ENCODE assay signal across 12 mouse cellular contexts in the genomic region with DNA sequence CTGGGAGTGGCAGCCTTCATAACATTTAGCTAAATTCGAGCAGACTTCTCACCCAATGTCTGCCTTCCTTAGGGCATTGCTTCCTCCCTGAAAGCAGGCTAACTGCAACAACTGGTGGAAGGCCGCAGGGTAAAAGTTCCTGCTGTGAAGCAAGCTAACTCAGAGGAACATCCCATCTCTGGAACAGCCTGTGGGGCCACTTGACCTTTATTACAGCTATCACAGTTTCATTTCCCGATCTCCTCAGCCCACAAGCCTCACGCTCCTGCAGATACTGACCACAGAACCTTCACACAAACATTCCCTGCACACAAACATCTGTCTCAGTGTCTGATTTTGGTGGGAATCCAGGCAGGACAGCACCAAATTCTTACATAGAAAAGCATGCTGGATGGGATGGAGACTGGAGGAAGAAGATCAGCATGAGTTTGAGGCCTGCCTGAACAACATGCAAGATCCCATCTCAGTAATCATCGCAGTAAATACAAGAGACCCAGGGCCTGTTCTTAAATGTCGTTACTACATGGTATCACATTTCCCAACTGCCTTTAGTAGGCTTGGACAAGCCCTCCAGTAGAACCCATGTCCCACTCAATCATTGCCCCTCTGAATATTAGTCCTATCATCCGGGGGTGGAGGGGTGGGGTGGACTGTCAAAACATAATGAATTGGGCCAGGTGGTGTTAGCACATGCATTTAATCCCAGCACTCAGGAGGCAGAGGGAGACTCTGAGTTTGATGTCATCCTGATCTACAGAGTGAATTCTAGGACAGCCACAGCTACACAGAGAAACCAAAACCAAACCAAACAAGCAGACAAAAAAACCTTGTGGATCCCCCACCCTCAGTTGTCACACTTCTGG. TPM values are rescaled to one million over a fixed set of nuclear protein-coding genes. Genes with fewer than 3 reads are reported as not detected.
DNase-seq lines count a peak whose midpoint lies in the region; ATAC-seq lines count a peak whose summit lies in the region.
"Had no signal": no experiment of that assay in that cellular context is flagged by ENCODE, and none has a peak within 500 bp of the region (broad histone marks: within the 10 kb centered on the region; RNA-seq: fewer than 3 reads in every experiment).

No protein-coding gene starts in this region.

- DNase-seq in heart, adult 9 months (ENCODE audit: low spot score in 2 of 2), result peak; percentile 5 to 20
- DNase-seq in heart, postnatal 25 days (ENCODE audit: low spot score), result no peak
- DNase-seq in 3T3-L1 (ENCODE audit: low read depth, low spot score), result peak; percentile 69
- DNase-seq in adipocyte (ENCODE audit: low spot score), result peak; percentile 77
- DNase-seq in layer of hippocampus, postnatal 10 days (ENCODE audit: low spot score in 2 of 2), result no peak
- DNase-seq: adrenal gland, adult 8-10 months; cerebellum, adult 8-10 months; left cerebral cortex, postnatal 4 days; right cerebral cortex, postnatal 4 days had no signal

- intact Hi-C loops in heart, postnatal 25 days (cut with DNase I), result no loop called here

- ATAC-seq in megakaryocyte, adult 5-6 weeks (ENCODE audit: poor library complexity, severe bottlenecking), result peak; percentile 96
- ATAC-seq in CD4-positive, CD25-positive, alpha-beta regulatory T cell, adult 4 months, result no peak
- ATAC-seq: forebrain, embryonic 16.5 days had no signal

RNA-seq across cellular contexts. Expression of a gene that starts 28.6 kb away (rescaled TPM):
- total RNA-seq in heart, postnatal 25 days (2021), result 1 to 10 TPM; 6.8 to 7.7 TPM
- total RNA-seq in megakaryocyte, adult 5-6 weeks (2015), result 35.4 and 35.8 TPM in 2 replicates
- total RNA-seq in megakaryocyte, adult 5-6 weeks (2017), result 45.7 and 51.7 TPM in 2 replicates
- 1 to 10 TPM; 4.5 to 6.2 TPM for polyA plus RNA-seq in CD4-positive, CD25-positive, alpha-beta regulatory T cell, adult 4 months (2017; shearing (Covaris generic))
- total RNA-seq in layer of hippocampus, postnatal 10 days (2021), result 10 to 100 TPM; 14.2 to 14.5 TPM

RNA-seq across cellular contexts. Expression of a gene that starts 47.9 kb away (rescaled TPM):
- total RNA-seq in heart, postnatal 25 days (2021), result 10 to 100 TPM; 15.6 to 17.7 TPM
- 37.5 and 53.5 TPM in 2 replicates for total RNA-seq in megakaryocyte, adult 5-6 weeks (2015)
- 44.8 and 52.9 TPM in 2 replicates for total RNA-seq in megakaryocyte, adult 5-6 weeks (2017)
- 10 to 100 TPM; 17.1 to 26.8 TPM for polyA plus RNA-seq in CD4-positive, CD25-positive, alpha-beta regulatory T cell, adult 4 months (2017; shearing (Covaris generic))
- total RNA-seq in layer of hippocampus, postnatal 10 days (2021), result 10 to 100 TPM; 36.8 to 37.3 TPM

Comparison
In these comparisons a context has a peak if more than half of its experiments do, and no peak if none do; other contexts are left out.
1. DNase-seq: peak in heart, adult 9 months (2 of 2), 3T3-L1 (single experiment) and adipocyte (single experiment); none in heart, postnatal 25 days (single experiment) and layer of hippocampus, postnatal 10 days (0 of 2).